Mouse (Mus musculus): Measurements from ENCODE around the gene Pak4. TPM values are rescaled to one million over a fixed set of nuclear protein-coding genes. Genes with fewer than 3 reads are reported as not detected.
A peak's percentile ranks its signal among the peaks of the same experiment; 100 is the strongest.

Pak4 gene
- total RNA-seq, 1 experiment from 2014 or later = 7.5 TPM

DNA sequence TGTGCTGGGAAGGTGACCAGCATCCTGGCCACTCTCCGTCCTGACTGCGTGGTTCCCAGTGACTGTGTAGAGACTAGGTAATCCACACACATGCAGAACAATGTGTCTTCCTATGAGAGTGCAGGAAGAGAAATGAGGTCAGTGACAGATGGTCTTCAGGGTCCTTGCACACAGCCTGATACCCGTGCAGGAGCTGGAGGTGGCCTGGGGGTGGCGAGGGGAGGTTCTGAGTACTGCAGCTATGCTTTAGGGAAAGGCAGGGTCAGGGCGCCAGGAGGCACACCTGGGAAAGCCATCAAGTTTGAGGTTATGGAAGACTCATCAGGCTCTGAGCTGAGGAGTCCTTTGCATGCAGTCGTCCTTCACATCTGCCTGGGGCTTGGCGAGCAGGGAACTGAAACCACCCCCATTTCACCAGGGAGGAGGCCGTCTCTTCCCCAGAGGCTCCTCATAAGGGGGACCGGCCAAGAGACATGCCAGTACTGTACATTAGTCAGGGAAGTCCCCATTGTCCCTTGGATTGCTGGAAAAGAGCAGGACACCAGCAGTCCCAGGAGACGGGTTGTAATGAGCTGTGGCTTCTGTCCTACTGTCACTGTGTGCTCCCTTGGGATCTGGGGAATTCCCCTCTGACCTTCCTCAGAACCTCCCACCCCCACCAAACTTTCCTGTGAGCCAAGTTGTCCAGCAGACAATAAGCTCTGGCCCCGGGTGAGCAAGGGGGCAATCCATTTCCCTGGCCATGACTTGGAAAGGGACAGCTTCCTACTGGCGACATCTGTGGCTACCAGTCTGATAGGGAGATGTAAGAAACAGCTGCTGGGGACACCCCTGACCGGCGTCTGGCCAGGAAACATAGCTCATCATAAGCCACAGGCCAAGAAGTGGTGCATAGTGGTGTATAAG, 4.5 kb downstream of the Pak4 start:
- 0 out of 2 replicates have a peak, but pooled peaks have one; percentile 10 for ATAC-seq (replicated peaks; ENCODE audit: low read depth, poor library complexity, severe bottlenecking)

- ATAC-seq (replicated peaks; ENCODE audit: low read depth, poor library complexity, severe bottlenecking) = no peak
These were observed 6.1 kb downstream of the Pak4 start for GRCm38 (mm10) chr7:28591862-28592261.

GRCm38 (mm10) chr7:28587644-28588043, 10.3 kb downstream of the Pak4 start:
- no peak for ATAC-seq (replicated peaks; ENCODE audit: low read depth, poor library complexity, severe bottlenecking)

DNA sequence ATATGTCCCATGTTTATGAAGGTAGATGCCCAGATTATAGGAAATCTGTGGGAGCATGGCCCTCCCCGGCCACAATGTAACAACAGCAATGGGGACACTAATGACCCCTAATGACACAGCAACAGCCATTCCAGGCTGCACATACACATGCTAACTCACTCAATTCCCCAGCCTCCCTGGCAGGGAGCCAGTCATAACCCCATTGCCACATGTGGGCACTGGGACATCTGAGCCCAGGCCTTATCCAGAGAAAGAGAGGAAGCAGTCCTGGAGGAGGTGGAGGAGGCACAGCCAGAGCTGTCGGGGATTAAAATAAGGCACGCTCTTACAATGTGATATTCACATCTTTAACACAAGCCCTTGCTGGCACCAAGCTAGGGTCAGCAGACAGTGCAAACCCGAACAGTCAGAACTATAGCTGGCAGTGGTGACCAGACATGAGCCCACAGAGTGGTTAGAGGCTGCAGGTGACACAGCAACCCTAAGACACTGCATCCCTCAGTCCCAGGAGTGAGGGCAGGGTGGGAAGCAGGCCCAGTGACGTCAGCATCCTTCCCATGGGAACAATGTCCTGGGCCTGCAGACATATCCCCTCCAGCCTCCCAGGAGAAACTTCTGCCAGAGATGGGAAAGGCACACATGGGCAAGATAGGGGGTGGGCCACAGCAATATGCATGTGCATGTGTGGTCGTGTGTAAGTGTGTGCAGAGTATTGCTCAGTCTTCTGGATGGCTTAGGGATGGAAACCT, 11.1 kb downstream of the Pak4 start:
- ATAC-seq (replicated peaks; ENCODE audit: low read depth, poor library complexity, severe bottlenecking) = no peak

DNA sequence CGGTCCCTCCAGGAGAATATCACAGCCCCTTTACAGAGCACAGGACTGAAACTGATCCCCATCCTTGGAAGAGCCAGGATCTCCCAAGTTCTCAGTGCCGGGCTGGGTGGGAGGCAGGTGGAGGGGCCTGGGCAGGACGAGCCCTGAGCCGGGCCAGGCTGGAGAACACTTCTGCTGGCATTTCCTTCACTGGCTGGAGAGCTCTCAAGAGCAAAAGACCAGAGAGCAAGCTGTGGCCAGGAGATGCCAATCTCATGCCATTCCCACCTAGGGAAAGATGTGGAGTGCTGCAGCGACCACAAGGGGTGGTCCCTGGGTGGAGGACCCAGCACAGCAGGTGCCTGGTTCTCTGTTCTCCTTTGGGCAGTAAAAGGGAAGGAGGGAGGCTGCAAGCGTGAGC, 13.0 kb downstream of the Pak4 start:
- no peak for ATAC-seq (replicated peaks; ENCODE audit: low read depth, poor library complexity, severe bottlenecking)

- 0 out of 2 replicates have a peak, but pooled peaks have one; percentile 15 for ATAC-seq (replicated peaks; ENCODE audit: low read depth, poor library complexity, severe bottlenecking)
These were observed 13.5 kb downstream of the Pak4 start for GRCm38 (mm10) chr7:28584468-28584867.

GRCm38 (mm10) chr7:28583570-28584344, 14.2 kb downstream of the Pak4 start:
- ATAC-seq (replicated peaks; ENCODE audit: low read depth, poor library complexity, severe bottlenecking) = peak; percentile 37

DNA sequence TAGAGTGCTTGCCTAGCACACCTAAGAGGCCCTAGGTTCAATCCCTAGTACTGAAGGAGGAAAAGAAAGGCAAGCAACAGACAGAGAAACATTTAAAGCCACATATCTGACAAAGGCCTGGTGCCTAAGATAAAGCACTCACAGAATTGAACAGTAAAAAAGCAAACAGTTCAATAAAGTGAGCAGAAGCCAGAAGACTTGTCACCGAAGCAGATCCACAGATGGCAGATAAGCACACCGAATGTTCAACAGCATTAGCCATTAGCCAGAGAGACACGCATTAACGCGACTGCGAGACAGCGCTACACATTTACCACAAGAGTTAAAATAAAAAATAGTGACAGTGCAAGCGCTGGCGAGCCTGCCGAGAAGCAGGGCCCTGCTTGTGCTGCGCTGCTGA, 15.1 kb downstream of the Pak4 start:
- ATAC-seq (replicated peaks; ENCODE audit: low read depth, poor library complexity, severe bottlenecking) = 0 out of 2 replicates have a peak, but pooled peaks have one; percentile 10

- ATAC-seq (replicated peaks; ENCODE audit: low read depth, poor library complexity, severe bottlenecking) = peak; percentile 34; the same call in 1 of the 2 replicates
These were observed 16.3 kb downstream of the Pak4 start for GRCm38 (mm10) chr7:28581721-28582120.

GRCm38 (mm10) chr7:28579826-28580225, 18.2 kb downstream of the Pak4 start:
- no peak for ATAC-seq (replicated peaks; ENCODE audit: low read depth, poor library complexity, severe bottlenecking)

- no peak for ATAC-seq (replicated peaks; ENCODE audit: low read depth, poor library complexity, severe bottlenecking)
These were observed 19.4 kb downstream of the Pak4 start for GRCm38 (mm10) chr7:28578543-28579053.

DNA sequence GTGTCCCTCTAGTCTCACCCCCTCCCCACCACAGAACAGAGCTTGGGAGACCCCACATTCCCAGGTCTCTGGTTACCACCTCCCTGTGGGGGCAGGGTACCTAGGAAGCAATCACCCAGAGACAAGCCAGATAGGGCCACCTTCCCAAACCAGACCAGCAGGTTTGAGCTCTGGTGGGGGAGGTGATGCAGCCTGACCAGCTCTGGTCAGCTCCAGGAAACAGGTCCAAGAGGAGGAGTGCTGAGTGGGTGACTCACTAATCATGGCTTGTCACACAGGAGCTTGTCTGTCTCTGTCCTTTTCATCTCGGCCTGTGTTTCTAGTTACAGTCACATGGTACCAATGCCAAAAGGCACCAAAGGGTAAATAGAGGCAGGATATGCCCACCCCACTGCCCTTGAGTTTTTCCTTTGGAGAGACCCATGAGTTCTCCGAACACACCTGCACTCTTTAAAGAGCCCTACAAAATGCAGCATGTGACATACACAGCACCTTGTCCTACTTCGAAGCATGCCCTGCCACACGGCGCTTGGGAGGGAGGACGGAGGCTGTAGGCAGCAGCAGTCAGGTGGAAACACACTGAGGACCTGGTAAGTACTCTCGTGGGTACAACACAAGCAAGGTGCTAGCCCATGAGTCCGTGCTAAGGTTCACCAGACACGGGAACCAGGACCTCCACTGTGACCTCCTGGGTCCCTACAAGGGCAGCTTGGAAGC, 20.0 kb downstream of the Pak4 start:
- ATAC-seq (replicated peaks; ENCODE audit: low read depth, poor library complexity, severe bottlenecking) = no peak

GRCm38 (mm10) chr7:28576271-28576914, 21.6 kb downstream of the Pak4 start:
- ATAC-seq (replicated peaks; ENCODE audit: low read depth, poor library complexity, severe bottlenecking) = peak; percentile 59

DNA sequence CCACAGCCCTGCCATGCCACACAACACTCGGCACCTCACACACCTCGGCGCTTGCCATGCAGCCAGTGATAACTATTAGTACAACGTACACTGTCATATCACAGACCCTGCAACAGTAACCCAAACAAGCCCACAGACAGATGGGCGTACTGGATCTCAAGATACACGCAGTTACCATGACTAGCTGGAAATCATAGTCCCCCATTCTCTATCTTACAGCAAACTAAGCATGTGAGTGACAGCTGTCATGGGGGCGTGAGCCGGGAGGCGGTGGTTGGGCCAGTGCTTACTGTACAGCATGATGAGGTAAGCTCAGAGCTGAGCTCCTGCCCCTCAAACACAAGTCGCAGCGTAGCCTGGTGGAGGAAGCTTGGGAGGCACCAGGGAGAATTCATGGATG, 22.4 kb downstream of the Pak4 start:
- no peak for ATAC-seq (replicated peaks; ENCODE audit: low read depth, poor library complexity, severe bottlenecking)

DNA sequence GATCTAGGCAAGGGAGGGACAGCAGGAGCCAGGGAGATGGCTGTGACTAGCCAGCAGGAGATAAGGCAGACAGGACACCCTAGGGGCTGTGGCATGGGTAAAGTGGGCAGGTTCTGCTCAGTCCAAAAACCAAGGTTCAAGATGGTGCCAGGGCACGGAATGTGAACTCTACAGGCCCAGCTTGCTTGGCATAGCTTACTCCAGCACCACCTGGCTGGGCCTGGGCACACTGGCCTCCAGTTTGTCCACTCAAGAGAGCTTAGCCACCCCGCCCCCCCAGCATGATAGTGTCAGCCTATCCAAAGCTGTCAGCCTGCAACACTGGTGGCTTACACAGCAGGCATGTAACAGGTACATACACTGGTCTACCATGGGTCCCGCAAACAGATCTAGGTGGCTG, 24.7 kb downstream of the Pak4 start:
- ATAC-seq (replicated peaks; ENCODE audit: low read depth, poor library complexity, severe bottlenecking) = no peak

GRCm38 (mm10) chr7:28572689-28573088, 25.3 kb downstream of the Pak4 start:
- ATAC-seq (replicated peaks; ENCODE audit: low read depth, poor library complexity, severe bottlenecking) = no peak

DNA sequence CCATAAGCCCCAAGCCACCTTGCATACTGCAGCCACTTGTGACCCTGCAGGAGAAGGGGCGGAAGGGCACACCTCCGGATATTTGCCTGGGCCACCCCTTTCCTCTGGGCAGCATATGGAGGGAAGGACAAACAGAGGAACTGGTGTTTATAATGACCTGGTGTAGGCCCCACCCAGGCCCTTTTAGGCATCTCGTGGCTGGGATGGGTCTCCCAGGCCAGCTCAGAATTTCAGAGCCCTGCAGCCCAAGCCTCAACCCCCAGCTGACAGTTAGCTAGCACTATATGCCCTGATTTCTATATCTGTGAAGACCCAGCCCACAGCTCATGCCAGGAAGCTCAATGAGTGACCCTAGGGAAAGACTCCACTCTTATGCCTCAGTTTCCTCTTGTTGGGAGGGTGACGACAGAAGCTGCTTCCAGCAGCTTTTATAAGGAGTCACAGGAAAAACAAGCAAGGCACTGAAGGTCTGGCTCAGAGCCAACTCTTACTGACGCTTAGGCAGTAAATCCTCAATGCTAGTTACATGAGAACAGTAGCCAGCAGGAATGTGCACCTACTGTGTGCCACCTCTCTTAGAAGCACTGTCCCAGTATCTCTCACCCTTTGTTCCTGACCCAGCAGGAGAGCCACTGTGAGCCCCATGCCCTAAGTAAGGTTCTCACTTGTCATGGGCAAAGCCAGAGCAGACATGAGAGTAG, 26.9 kb downstream of the Pak4 start:
- ATAC-seq (replicated peaks; ENCODE audit: low read depth, poor library complexity, severe bottlenecking) = no peak

DNA sequence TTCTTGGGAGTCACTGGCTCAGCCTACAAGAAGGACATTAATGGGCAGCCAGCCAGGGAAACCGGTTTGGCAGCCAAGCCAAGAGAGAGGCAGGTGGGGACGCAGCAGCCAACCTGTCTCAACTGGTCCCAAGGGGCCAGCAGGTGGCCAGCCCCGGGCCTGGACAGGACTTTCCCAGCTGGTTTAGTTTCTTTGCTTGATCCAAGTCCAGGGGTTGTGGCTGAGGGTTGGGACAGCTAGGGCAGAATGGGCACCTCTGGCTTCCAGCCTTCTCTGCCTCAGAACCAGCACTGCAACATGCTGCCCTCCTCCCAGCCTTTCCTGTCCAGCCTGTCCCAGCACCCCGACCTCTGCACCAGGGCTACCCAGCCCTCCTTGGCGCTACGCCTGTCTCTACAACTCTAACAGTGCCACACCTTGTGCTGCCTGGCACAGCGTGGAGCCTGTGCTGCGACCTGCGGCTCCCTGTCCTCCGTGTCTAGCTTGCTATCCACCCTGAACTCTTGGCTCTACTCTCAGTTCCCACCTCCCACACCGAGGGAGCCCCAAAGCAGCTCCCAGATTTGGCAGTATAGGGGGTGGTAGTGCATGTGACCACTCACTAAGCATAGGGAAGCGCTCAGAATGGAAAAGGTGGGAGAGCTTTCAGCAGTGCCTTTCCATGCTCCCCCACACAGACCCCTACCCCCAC, 27.5 kb downstream of the Pak4 start:
- no peak for ATAC-seq (replicated peaks; ENCODE audit: low read depth, poor library complexity, severe bottlenecking)

All from common myeloid progenitor, adult 5-6 weeks (primary cell).